Mouse (Mus musculus): ENCODE measurements around the gene Rere. TPM values are rescaled to one million over a fixed set of nuclear protein-coding genes. Genes with fewer than 3 reads are reported as not detected.

The Rere gene
- polyA plus RNA-seq, 1 experiment from 2014 or later: 39.0 TPM

DNA sequence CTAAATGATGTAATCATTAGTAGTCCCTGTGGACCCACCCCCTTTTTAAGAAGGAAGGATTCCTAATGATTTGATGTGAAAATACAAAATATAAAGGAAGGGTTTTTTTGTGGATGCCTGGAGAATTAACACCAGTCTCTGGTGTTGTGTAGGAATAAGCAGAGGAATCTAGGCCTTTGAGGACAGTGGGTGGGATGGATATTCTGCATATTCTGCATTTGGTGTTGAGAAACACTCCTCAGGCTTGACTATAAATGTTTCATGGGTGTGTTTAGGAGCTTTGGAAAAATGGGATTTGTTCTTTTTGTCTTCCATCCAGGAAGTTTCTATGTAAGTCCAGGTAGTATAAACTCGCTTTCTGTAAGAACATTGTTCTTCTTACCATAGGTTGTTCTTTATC, 55.8 kb downstream of the Rere start:
- Histone ChIP-seq H3K4me3 (no peak overlapping the region), H3K27me3 (no peaks in the 10 kb centered on the region), H3K9ac (no peak overlapping the region), H3K9me3 (no peaks in the 10 kb centered on the region), H3K4me1 (replicated peaks) (peaks cover 50% of the 10 kb centered on the region), H3K36me3 (no peaks in the 10 kb centered on the region), H3K27ac (no peak overlapping the region), H3K4me2 (no peak overlapping the region)
- 95% methylated on average over 1 of the region's 1 CpGs for WGBS
- ATAC-seq (ENCODE audit: low FRiP score): no peak

DNA sequence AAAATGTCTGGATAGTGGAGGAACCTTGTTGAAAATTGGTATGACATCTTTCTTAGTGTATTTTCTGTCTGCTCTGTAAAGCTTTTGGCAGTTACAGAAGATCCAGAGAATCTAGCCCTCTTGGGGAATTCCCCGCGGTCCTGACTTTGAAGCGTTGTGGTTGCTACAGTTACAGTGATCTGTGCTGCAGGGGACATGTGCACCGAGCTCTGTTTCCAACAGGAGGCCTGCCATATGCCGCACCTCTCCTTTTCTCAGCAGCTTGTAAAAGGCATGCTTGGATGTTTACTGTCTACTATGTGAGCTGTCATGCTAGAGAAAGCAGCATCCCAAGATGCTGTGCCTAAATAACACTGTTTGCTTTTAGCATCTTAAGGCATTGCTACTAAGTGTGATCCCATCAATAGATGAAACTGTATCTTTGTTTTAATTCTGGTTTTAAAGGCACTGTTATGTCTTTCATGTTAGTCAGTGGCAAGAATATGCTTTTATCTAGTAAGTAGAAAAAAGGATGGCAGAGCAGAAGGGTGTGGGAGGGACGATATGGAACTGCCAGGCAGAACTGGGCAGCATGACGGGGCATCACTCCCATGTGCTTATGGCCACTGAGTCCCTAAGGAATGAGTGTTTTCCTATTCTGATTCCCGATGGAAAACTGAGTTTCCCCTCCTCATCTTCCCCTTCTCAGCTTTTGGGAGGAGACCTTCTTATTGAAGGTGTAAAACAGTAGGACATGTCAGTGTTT, 57.6 kb downstream of the Rere start:
- Histone ChIP-seq H3K36me3 (no peaks in the 10 kb centered on the region), H3K9me3 (no peaks in the 10 kb centered on the region), H3K27ac (peak overlapping the region; percentile 68), H3K9ac (no peak overlapping the region), H3K4me2 (no peak overlapping the region), H3K4me3 (no peak overlapping the region), H3K27me3 (no peaks in the 10 kb centered on the region), H3K4me1 (replicated peaks) (peaks cover 51% of the 10 kb centered on the region)
- 31% methylated on average over 8 of the region's 8 CpGs for WGBS
- ATAC-seq (ENCODE audit: low FRiP score): peak; percentile 59; the same call in 1 of the 2 replicates

DNA sequence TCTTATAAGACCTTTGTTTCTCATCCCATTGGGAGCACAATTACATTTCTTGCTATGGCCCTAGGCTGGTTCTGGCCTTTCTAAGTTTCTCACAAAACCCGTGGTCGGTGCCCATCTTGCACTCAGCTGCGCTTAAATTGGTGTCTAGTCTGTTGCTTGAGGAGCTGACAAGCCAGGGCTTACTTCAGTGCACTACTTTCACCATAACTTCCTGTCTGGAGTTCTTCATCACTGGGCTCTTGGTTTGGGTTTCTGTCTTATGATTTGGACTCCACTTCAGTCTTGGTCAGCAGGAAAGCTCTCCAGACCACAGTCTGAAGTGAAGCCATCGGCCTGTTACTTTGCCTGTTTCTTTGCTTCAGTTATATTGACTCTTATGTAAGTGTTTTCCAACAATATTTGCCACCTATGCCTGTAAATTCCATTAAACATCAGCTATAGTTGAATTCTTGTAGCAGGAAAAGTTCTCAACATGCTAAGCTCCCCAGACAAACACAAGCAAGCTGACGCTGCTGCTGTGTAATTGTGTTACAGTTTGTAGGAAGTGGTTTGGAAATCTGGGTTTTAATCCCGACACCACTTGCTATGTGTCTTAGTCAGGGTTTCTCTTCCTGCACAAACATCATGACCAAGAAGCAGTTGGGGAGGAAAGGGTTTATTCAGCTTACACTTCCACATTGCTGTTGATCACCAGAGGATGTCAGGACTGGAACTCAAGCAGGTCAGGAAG, 59.5 kb downstream of the Rere start:
- WGBS: 90% methylated on average over 6 of the region's 6 CpGs
- Histone ChIP-seq H3K4me2 (no peak overlapping the region), H3K9ac (no peak overlapping the region), H3K9me3 (no peaks in the 10 kb centered on the region), H3K36me3 (no peaks in the 10 kb centered on the region), H3K4me3 (no peak overlapping the region), H3K4me1 (replicated peaks) (peaks cover 53% of the 10 kb centered on the region), H3K27me3 (no peaks in the 10 kb centered on the region), H3K27ac (no peak overlapping the region)
- no peak for ATAC-seq (ENCODE audit: low FRiP score)

DNA sequence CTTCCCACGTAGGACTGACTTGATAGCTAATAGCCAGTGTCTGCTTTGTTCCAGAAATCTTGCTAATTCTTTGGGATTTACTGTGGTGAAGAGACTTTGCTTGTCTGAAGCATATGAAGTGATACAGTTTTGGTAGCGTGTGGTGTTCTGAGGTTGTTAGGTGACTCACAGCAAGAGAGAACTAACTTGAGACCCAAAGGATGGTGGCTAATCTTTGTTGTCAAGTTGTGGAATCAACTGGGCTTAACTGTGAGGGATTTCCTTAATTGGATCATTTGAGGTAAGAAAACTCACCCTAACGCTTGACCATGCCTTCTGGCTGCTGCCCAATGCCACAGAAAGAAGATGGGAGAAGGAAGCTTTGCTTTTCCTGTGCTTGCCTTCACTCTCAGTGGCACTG, 63.1 kb downstream of the Rere start:
- peaks cover 58% of the 10 kb centered on the region for H3K4me1 ChIP-seq (replicated peaks)
- no peak overlapping the region for H3K4me3 ChIP-seq
- ATAC-seq (ENCODE audit: low FRiP score): no peak
- peak overlapping the region; percentile 18; the same call in 1 of the 2 replicates for H3K27ac ChIP-seq
- H3K9ac ChIP-seq: no peak overlapping the region
- H3K9me3 ChIP-seq: no peaks in the 10 kb centered on the region
- H3K27me3 ChIP-seq: no peaks in the 10 kb centered on the region
- no peak overlapping the region for H3K4me2 ChIP-seq
- H3K36me3 ChIP-seq: no peaks in the 10 kb centered on the region
- WGBS: 88% methylated on average over 3 of the region's 3 CpGs

DNA sequence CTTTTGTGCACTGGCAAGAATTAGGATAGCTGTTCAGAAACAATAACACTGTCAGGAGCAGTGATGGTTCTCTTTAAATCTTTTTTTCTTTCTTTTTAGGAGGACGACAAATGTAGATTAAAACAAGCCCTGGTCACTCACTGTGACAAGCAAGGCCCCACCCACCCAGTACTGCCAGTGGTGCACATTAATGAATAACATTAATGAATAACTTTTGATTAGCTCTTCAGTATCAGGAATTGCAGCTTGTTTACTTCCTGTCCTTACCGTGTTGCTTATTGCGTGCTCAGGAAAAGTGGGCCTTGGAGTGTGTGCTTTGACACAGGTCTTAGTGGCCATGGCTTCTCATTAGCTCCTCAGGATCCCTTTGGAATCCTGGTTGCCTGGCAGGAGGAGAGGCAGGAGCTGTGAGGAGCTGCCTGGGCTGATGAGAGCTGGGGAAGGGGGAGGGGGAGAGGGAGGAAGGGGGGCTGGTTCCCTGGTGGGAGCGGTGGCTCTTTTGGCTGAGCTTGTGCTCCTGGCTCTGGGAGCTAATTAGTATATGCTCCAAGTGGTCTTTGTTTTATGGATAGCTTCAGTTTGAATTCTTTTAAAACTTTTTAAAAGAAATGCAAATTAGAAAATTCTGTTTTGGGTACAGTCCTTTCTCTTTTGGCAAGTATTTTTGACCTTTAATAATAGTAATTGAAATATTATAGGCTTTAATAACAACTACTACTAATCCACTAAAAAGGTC, 65.4 kb downstream of the Rere start:
- Histone ChIP-seq H3K4me3 (no peak overlapping the region), H3K27me3 (no peaks in the 10 kb centered on the region), H3K27ac (peak overlapping the region; percentile 71), H3K4me1 (replicated peaks) (peaks cover 70% of the 10 kb centered on the region), H3K4me2 (no peak overlapping the region), H3K9ac (no peak overlapping the region; the same call in 1 of the 2 replicates), H3K9me3 (no peaks in the 10 kb centered on the region), H3K36me3 (no peaks in the 10 kb centered on the region)
- peak; percentile 84 for ATAC-seq (ENCODE audit: low FRiP score)
- WGBS: 3% methylated on average over 4 of the region's 4 CpGs

DNA sequence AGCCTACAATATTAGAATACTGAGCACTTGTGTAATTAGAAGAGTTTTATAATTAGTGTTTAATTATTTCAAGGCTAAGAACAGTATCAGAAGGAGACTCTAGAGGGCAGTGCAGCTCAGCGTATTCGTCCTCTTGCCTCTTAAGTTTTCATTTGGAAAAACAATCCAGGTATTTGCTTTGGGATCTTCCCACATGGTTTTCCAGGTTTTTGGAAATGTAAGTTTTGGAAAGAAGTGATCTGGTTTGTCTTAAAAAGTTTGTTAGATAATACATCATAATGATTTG, 65.9 kb downstream of the Rere start:
- H3K4me2 ChIP-seq: no peak overlapping the region
- H3K4me3 ChIP-seq: no peak overlapping the region
- H3K9ac ChIP-seq: no peak overlapping the region
- 14% methylated on average over 2 of the region's 2 CpGs for WGBS
- ATAC-seq (ENCODE audit: low FRiP score): no peak
- H3K27me3 ChIP-seq: no peaks in the 10 kb centered on the region
- H3K36me3 ChIP-seq: no peaks in the 10 kb centered on the region
- no peak overlapping the region for H3K27ac ChIP-seq
- peaks cover 74% of the 10 kb centered on the region for H3K4me1 ChIP-seq (replicated peaks)
- H3K9me3 ChIP-seq: no peaks in the 10 kb centered on the region

DNA sequence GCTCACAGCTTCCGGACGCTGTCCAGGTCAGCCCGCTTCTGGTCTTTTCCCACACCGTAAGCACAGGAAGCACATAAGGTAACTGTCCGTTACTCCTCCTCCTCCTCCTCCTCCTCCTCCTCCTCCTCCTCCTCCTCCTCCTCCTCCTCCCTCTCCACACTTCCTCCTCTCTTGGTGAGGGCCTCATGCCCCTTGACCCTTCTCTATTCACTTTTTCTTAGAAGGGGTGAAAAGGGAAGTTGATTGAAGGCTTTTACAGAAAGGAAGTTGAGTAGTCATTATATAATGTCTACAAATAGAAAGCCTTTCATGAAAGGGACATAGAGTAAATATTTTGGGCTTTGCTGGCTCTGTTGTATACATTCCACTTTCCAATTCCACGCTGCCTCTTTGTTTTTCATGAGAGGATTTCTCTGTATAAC, 68.2 kb downstream of the Rere start:
- no peak for ATAC-seq (ENCODE audit: low FRiP score)
- Histone ChIP-seq H3K4me1 (replicated peaks) (peaks cover 54% of the 10 kb centered on the region), H3K4me3 (no peak overlapping the region), H3K9ac (no peak overlapping the region), H3K4me2 (no peak overlapping the region), H3K27me3 (no peaks in the 10 kb centered on the region), H3K27ac (no peak overlapping the region), H3K9me3 (no peaks in the 10 kb centered on the region), H3K36me3 (no peaks in the 10 kb centered on the region)
- 65% methylated on average over 6 of the region's 6 CpGs for WGBS

DNA sequence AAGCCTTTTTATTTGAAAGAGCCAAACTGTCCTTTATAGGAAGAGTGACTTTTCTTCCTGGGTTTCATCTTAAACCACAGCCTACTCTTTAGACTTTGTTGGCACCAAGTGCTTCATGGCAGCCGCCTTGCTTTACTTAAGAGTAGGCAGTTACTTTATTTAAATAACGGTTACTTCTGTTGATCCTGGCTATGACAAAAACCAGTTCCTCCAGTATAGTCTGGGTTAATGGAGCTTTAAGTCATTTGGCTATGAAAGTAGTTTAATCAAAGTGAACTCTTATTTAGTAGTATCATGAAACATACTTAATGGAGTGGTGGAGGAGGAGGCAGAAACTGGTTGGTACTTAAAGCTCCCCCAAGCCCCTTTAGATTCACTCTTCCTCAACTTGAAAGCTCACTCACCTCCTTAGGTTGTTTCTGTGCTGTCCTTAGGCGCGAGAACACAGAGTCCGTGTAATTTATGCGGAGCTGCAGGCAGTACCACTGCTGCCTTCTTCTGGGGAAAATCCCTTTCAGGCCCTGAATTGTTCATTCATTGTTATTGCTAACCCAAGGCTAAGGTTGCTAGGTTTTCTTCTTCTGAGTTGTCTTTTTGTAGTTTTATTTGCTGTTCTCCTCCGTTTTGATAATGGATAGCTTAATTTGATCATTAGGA, 70.1 kb downstream of the Rere start:
- WGBS: 29% methylated on average over 7 of the region's 7 CpGs
- H3K4me2 ChIP-seq: no peak overlapping the region
- H3K4me3 ChIP-seq: no peak overlapping the region
- 0 out of 2 replicates have a peak overlapping the region, but pooled peaks have one; percentile 30 for H3K27ac ChIP-seq
- no peak for ATAC-seq (ENCODE audit: low FRiP score)
- H3K4me1 ChIP-seq (replicated peaks): peaks cover 51% of the 10 kb centered on the region
- no peaks in the 10 kb centered on the region for H3K36me3 ChIP-seq
- no peak overlapping the region for H3K9ac ChIP-seq
- H3K9me3 ChIP-seq: no peaks in the 10 kb centered on the region
- no peaks in the 10 kb centered on the region for H3K27me3 ChIP-seq

DNA sequence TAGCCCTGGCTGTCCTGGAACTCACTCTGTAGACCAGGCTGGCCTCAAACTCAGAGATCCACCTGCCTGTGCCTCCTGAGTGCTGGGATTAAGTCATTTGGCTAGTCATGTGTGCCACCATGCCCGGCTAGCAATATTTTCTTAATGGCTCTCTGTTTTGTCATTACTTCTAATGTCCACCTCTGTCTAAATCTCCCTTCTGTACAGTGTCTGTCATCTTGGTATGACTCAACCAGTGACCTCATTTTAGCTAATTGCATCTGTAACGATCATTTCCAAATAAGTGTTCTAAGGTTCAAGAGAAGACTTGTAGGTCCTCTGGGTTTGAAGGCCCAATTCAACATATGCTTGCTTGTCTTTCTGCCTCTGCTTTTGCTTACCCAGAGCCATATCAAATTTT, 71.3 kb downstream of the Rere start:
- no peaks in the 10 kb centered on the region for H3K9me3 ChIP-seq
- WGBS: 93% methylated on average over 2 of the region's 2 CpGs
- ATAC-seq (ENCODE audit: low FRiP score): no peak
- no peak overlapping the region for H3K4me2 ChIP-seq
- no peak overlapping the region for H3K4me3 ChIP-seq
- H3K4me1 ChIP-seq (replicated peaks): peaks cover 44% of the 10 kb centered on the region
- no peaks in the 10 kb centered on the region for H3K36me3 ChIP-seq
- no peaks in the 10 kb centered on the region for H3K27me3 ChIP-seq
- H3K27ac ChIP-seq: no peak overlapping the region
- H3K9ac ChIP-seq: no peak overlapping the region

DNA sequence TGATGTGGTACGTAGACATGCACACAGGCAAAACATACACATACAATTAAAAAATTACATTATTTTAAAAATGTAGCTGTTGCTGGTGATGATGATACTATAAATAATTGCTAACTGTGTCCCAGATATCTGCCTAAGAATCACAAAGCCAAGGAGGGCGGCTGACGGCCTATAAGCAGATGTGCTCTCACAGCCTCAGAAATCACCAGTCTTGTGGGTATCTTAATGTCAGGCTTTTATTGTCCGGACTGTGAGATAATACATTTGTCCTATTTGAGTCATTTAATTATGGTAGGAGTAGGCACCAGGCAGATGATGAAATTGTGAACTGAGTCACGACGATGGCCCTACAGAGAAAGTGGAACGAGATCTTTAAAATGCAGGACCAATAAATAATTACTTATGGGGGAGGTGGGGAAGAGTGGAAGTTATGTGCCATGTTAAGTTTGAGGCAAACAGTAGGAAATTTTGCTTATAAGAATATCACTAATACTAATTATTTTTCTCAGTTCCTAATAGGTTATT, 72.0 kb downstream of the Rere start:
- Histone ChIP-seq H3K4me2 (no peak overlapping the region), H3K4me1 (replicated peaks) (peaks cover 38% of the 10 kb centered on the region), H3K9ac (no peak overlapping the region), H3K9me3 (no peaks in the 10 kb centered on the region), H3K27me3 (no peaks in the 10 kb centered on the region), H3K36me3 (no peaks in the 10 kb centered on the region), H3K4me3 (no peak overlapping the region), H3K27ac (no peak overlapping the region)
- 82% methylated on average over 7 of the region's 7 CpGs for WGBS
- no peak for ATAC-seq (ENCODE audit: low FRiP score)

DNA sequence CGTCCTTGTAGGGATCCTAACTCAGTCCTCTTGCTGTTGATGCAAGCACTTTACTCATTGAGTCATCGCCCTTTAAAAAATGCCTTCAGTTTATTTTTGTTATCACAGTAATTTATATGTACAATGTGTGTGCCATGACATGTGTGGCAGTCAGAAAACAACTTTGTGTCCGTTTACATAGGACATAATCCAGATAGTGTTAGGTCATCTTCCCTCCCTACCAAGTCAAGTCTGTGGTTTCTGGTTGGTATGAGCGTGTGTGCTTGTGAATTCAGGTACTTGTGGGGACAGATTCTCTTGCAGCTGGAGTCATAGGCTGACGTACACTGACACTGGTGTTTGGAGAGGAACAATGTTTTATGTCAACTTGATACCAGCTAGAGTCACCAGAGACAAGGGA, 74.4 kb downstream of the Rere start:
- Histone ChIP-seq H3K9me3 (no peaks in the 10 kb centered on the region), H3K4me1 (replicated peaks) (peaks cover 24% of the 10 kb centered on the region), H3K9ac (no peak overlapping the region), H3K36me3 (no peaks in the 10 kb centered on the region), H3K4me3 (no peak overlapping the region), H3K27me3 (no peaks in the 10 kb centered on the region), H3K4me2 (no peak overlapping the region), H3K27ac (no peak overlapping the region)
- no peak for ATAC-seq (ENCODE audit: low FRiP score)
- WGBS: 91% methylated on average over 5 of the region's 5 CpGs

All from hindbrain, embryonic 13.5 days (tissue).